Mouse (Mus musculus) inflammation-experienced regulatory T-cells, adult 6 months (primary cell): ENCODE measurements around the gene Eif2ak1. TPM values are rescaled to one million over a fixed set of nuclear protein-coding genes. Genes with fewer than 3 reads are reported as not detected.
"Not testable (repeated sequence)": the region's sequence is repeated elsewhere in the genome, so short reads cannot be mapped to it uniquely, and the experiment has no call there.

Source experiments
- ATAC-seq: one replicate; pipeline ENCODE4 v1.8.0; 2017
- polyA plus RNA-seq, 3 experiments: library from polyadenylated mRNA; unstranded; fragments of 100-300 nt; shearing (Covaris generic); gene quantifications; one replicate each; pipeline ENCODE4 v1.2.1; 2017

Gene Eif2ak1
- polyA plus RNA-seq, result 10 to 100 TPM; 19.9 to 24.6 (median 23.2) TPM

DNA sequence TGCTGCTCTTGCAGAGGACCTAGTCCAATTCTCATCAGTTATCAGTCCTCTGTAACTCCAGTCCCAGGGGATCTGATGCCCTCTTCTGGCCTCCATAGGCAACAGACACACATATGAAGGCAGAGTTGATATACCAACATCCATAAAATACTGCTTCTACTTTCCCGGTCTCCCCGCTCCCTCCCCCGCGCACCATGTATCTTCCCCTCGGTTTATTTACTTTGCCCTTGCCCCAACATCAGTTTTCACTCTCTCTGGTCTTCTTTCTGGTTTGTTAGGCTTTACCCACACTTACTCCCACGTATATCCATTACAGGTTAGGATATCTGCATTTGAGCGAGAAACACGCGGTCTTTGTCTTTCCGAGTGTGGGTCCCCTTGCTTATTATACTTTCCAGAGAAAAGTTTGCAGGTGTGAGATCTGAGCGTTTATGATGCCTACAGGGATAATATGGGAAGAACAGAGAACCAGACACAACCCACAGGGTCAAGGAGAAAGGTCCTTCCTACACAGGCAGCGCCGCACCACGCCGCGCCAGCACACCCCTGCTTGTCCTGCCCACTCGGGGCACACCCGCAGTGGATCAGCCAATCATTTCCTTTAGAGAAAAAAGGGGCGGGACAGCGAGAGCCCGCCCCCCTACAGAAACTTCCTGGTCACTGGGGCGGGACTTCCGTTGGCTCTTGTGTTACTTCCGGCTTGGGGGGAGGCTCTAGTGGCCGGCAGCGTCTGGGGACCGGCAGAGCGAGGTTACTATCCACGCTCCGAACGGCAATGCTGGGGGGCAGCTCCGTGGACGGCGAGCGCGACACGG lies at the start of gene Eif2ak1:
TSS of gene Eif2ak1 (plus strand) at position 673 of the 815 bp plus-strand sequence.
- peak; percentile 99 for ATAC-seq

- ATAC-seq, result no peak
Observed at GRCm38 (mm10) chr5:143781951-143782350, 35.6 kb upstream of the Eif2ak1 start.

- ATAC-seq, result no peak
Observed at GRCm38 (mm10) chr5:143785391-143785790, 32.2 kb upstream of the Eif2ak1 start.

- ATAC-seq, result not testable (repeated sequence)
Observed at GRCm38 (mm10) chr5:143801216-143801615, 16.4 kb upstream of the Eif2ak1 start.

DNA sequence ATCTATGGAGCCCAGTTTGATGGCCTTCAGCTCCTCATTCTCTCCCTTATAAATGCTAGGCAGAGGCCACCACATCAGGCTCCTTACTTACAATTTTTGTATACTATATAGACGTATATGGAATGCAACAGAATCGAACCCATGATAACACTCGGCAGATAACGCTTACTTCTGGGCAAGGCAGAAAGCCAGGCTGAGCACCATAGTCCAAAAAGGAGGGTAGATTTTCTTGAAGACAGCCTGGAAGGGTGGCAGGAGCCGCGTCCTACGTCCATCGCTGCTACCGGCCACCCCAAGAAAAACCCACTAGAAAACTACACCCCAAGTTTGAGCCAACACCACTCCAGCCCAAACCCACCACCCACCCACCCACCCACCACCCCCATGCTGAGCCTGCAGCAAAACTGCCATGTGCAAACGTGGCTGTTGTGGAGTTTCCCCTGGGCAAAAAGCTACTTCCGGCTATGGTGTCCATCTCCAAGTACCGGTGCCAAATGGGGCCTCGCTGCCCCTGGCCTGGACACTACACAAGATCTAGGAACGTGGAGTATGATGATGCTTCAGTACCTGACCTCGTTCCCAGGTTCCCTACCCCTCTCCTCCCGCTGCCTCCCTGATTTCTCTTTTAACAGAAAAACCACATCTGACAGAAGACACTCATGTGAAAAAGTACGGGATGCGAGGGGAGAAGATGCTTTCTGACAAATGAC lies 13.4 kb upstream of the Eif2ak1 start:
- ATAC-seq, result no peak

DNA sequence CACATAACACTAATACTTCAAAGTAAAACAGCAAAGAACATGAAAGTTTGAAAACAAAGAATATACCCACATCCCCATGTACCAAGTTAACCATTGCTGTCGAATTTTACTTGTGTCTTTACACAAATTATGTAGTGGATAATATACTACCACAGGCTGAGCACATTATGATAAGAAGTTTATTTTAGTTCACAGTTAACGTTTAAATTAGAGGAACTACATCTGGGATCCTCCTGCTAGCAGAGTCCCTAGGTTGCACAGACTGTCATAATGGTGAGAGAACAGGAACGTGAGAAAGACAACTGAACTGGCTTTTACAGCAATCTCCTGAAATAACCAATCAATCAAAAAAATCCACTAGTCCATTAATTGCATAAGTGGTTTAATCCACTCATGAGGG lies 10.3 kb upstream of the Eif2ak1 start:
- ATAC-seq, result no peak

- no peak for ATAC-seq
Observed at GRCm38 (mm10) chr5:143809421-143810090, 8.0 kb upstream of the Eif2ak1 start.

DNA sequence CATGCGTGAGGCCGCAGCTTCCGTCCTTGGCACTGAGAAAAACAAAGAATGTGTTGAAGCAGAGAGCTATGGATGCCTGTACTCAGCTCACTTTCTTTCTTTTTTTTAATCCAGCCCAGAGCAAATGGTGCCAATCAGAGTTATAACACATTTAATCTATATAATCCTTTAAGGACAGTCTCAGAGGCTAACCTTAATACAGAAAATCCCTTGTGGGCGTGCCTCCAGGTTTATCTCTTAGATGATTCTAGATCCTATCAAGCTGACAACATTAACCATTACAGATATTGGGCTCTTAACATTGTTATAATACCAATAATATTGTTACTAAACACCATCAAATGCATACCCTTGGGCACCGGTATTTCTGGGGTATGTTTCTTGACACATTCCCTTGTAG lies 5.9 kb upstream of the Eif2ak1 start:
- ATAC-seq, result no peak

DNA sequence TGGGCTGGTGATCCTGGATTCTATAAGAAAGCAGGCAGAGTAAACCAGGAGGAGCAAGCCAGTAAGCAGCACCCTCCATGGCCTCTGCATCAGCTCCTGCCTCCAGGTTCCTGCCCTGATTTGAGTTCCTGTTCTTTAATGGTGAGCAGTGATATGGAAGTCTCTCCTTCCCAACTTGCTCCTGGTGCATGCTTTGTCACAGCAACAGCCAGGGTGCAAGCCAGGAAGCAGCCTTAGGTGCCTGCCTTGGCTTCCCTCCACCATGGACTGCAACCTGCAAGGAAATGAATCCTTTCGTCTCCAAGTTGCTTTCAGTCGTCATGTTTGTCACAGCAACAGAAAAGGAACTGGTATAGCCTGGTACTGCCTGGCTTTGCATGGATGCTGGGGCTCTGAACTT lies 3.0 kb upstream of the Eif2ak1 start:
- no peak for ATAC-seq

DNA sequence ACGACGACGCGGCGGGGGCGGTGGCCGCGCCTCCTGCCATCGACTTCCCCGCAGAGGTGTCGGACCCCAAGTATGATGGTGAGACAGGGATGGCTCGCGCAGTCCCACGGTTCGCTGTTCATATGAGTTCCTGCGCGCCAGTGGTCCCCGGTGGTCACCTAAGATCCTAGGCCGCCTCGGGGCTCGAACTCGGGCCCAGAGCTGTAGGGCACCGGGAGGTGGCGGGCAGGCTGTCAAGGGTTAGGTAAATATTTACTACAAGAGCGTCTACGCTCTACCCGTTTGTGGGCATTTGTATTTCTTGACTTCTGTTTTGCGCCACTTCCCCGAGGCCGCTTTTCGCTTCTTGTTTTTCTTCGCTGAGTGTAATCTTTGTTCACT lies 333 bp downstream of the Eif2ak1 start:
- peak; percentile 46 for ATAC-seq

GRCm38 (mm10) chr5:143818461-143818860 lies 873 bp downstream of the Eif2ak1 start:
- ATAC-seq, result no peak

DNA sequence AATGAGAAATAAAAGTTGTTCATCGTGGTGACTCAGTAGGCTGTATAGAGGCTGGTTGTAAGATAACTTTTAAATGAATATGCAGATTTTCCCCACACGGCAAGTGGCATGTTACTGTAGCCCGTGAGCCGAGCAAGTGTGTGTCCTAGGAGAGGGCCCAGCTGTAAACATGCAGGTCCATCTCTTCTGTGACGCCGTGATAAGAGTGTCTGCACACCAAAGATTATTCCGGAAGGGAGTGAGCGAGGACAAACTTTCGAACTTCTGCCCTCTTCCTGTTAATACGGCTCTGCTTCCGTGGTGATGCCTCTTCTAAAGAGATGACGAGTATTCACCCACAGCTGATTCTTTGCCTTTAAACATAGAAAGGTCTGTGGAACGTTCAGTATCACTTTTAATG lies 1.4 kb downstream of the Eif2ak1 start:
- no peak for ATAC-seq

GRCm38 (mm10) chr5:143819906-143820660 lies 2.5 kb downstream of the Eif2ak1 start:
- no peak for ATAC-seq

GRCm38 (mm10) chr5:143820820-143821219 lies 3.2 kb downstream of the Eif2ak1 start:
- ATAC-seq, result no peak

DNA sequence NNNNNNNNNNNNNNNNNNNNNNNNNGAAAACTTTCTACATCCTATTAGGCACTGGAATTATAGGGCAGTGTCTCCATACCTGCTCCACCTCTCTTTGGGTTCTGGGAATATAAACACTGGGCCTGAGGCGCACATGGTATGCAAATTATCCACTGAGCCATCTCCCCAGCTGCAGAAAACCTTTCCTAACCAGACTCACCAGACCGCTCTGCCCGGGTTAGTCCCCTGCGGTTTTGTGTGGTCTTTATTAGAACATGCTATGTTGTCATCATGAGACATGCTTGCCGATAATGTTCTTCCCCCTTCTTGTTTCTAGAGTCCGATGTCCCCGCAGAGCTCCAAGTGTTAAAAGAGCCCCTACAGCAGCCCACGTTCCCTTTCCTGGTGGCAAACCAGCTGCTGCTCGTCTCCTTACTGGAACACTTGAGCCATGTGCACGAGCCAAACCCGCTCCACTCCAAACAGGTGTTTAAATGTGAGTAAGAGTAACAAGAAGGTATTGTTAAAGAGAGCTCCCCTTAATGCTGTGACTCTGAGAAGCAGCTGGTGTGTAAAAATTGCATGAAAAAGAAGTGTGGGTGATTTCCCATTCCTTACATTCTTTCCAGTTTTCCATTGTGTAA lies 54.1 kb downstream of the Eif2ak1 start:
- no peak for ATAC-seq

GRCm38 (mm10) chr5:143874571-143874970 lies 57.0 kb downstream of the Eif2ak1 start:
- no peak for ATAC-seq

- ATAC-seq, result no peak
Observed at GRCm38 (mm10) chr5:143885274-143885673, 67.7 kb downstream of the Eif2ak1 start.

GRCm38 (mm10) chr5:143890741-143891140 lies 73.2 kb downstream of the Eif2ak1 start:
- no peak for ATAC-seq

DNA sequence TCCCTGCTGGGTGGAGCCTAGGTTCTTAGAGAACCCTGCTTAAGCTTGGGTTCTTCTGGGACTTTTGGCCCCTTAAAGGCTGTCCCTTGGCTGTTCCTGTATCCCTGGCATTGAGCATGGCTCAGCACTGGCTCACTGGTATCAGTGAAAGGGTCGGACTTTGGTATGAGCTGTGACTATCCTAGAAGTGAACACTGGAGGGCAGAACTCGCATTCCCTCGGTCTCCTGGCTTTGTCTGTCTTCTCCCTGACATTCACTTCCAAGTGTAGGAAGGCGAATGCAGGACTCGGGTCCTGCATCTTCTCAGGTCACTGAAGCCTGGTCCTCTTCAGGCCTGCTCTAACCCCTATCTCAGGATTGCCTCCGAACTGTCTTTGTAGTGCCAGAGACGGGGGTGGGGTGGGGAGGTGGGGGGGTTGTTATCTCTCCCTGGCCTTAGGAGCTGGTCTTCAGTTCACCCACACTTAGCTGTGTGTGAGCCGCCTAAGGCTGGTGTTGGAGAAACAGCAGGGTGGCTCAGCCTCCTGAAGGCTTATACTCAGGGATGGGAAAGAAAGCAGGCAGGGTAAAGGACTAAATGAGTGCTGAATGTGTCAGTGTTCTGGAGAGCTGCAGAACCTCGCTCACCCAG lies 74.8 kb downstream of the Eif2ak1 start:
- no peak for ATAC-seq

DNA sequence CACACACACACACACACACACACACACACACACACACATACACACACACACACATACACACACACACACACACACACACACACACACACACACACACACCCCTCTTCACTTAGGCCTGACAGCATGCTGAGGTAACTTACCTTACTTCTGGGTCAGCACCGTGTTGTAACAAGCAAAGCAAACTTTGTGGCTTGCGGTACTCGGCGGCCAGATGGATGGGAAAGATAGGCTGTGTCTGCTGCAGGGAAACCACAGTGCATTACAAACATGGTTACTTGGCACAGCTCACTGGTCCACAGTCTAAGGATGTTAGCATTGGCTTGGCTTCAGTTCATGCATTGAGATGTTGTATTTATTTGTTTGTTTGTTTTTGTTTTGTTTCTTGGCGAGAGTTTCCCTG lies 75.8 kb downstream of the Eif2ak1 start:
- no peak for ATAC-seq

DNA sequence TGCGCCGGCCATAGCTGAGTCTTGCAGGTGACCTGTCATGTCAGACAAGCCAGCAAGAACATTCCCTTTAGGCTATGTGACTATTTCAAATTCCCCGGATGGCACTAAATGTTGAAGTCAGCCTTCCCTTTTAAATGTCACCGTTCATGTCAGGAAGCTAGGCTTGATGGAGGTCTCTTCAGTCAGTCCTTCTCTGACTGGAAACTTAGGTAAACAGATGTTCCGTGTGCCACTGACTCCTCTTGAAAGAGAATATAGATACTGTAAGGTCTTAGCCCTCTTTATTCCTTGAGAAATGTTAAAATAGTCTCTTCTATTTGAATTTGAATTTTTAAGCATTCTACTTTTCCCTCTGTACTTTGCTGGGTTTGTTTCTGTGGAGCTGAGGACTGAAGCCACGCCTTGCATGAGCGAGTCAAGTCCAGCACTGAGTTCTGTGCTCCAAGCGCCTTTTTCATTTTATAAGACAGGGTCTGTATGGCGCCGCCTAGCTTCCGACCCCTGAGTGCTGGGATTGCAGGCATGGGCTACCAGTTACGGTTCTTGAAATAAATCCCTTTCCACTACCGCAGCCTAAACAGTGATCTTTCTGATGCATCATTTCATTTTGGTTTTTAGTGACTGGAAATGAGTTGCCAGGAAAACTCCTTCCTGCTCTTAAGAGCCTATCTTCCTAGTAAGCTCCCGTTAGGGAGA lies 80.2 kb downstream of the Eif2ak1 start, which contains the start of gene Ankrd61:
TSS of gene Ankrd61 (minus strand) at position 51 of the 696 bp plus-strand sequence.
- ATAC-seq, result no peak
